Mouse (Mus musculus): ENCODE measurements around the gene Camk2g. TPM values are rescaled to one million over a fixed set of nuclear protein-coding genes. Genes with fewer than 3 reads are reported as not detected.

Gene Camk2g
- total and polyA plus RNA-seq, 3 experiments = 14.1 to 27.1 TPM; not detected in 1

DNA sequence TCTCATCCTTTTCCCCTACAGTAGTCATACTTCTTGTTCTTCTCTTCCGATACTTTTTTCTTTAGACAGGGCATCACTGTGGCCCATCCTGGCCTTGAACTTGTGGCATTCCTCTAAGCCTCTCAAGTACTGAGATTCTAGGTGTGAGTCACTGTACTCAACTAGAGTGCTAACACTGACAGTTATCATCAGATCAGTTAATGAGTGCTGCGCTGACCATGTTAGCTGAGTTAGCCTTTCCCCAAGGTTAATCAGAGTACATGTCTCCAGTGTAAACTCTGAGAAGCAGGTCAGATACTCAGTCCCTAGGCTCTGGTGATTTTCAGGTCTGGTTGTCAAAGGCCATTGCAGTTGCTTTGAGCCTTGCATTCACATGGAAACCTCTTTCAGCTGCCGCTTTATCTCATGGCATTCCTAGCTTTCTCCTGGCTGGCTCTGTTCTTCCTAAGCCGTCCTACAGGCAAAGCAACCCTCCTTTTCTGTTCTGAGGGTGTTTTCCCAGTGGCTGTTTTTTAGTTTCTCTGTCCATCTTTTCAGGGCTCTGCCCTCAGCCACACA is 44.3 kb downstream of the Camk2g start:
- no peak overlapping the region for H3K9ac ChIP-seq (ENCODE audit: control insufficient read depth, low read depth, low read length, poor library complexity, severe bottlenecking)
- H3K4me3 ChIP-seq (ENCODE audit: control insufficient read depth in 1 of 2, insufficient read depth in 1 of 2, low read depth in 2 of 2, low read length in 2 of 2) = no peak overlapping the region
- no peak for TF ChIP-seq ZC3H11A (IDR thresholded peaks at IDR 0.05; ENCODE audit: low read depth, low read length)
- no peak for TF ChIP-seq E2F4 (IDR thresholded peaks at IDR 0.05; ENCODE audit: borderline replicate concordance, low read depth, low read length)
- TF ChIP-seq JUND (IDR thresholded peaks at IDR 0.05; ENCODE audit: low read depth, low read length) = no peak
- no peak for TF ChIP-seq RCOR1 (IDR thresholded peaks at IDR 0.05; ENCODE audit: low read depth, low read length)
- TF ChIP-seq TAL1 (IDR thresholded peaks at IDR 0.05; ENCODE audit: low read length) = no peak
- no peak for TF ChIP-seq GATA1 (IDR thresholded peaks at IDR 0.05; ENCODE audit: low read depth, low read length)
- no peak for TF ChIP-seq SMC3 (IDR thresholded peaks at IDR 0.05; ENCODE audit: low read depth, low read length)
- TF ChIP-seq ZNF384 (IDR thresholded peaks at IDR 0.05; ENCODE audit: low read depth, low read length) = no peak
- TF ChIP-seq NRF1 (IDR thresholded peaks at IDR 0.05; ENCODE audit: insufficient read depth, low read depth, low read length, poor library complexity, severe bottlenecking) = no peak
- no peak for TF ChIP-seq MAX (IDR thresholded peaks at IDR 0.05; ENCODE audit: low read length)
- no peak for TF ChIP-seq CHD1 (IDR thresholded peaks at IDR 0.05; ENCODE audit: low read depth, low read length)
- no peaks in the 10 kb centered on the region for H3K79me2 ChIP-seq (ENCODE audit: control insufficient read depth, insufficient read depth, low read length, poor library complexity)
- no peak for DNase-seq (ENCODE audit: low read depth, low spot score)
- H3K36me3 ChIP-seq (ENCODE audit: control insufficient read depth in 1 of 2, insufficient read depth in 2 of 2, low read length in 2 of 2) = peaks cover 0 to 7% of the 10 kb centered on the region in 2 experiments; a peak in 2 of 4 replicates
- no peaks in the 10 kb centered on the region for H3K9me3 ChIP-seq (replicated peaks; ENCODE audit: insufficient read depth, low read length)
- peaks cover 0 to 3% of the 10 kb centered on the region in 2 experiments; a peak in 2 of 4 replicates for H3K4me1 ChIP-seq (ENCODE audit: control insufficient read depth in 1 of 2, insufficient read depth in 2 of 2, low read length in 2 of 2)
- no peak overlapping the region for H3K27ac ChIP-seq (ENCODE audit: control insufficient read depth, low read depth, low read length)
- no peaks in the 10 kb centered on the region for H3K27me3 ChIP-seq (ENCODE audit: control insufficient read depth in 1 of 2, insufficient read depth in 2 of 2, low read length in 2 of 2)

DNA sequence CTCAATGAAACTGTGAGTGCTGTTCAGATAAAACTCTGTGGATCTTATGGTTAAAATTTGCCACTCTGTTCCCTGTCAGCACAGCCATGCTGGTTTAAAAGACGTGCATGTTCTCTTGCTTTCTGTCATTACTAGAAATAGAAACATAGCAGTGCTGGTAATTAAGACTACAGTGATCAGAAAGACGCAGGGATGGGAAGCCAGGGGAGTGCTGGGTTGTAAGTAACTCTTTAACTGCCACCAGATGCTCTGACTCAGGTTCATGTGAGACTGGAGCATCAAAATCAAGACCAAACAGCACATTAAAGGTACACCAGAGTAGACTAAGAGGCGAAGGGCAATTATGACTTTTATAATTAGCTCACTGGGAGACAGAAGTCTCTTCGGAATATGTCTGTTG is 45.5 kb downstream of the Camk2g start:
- TF ChIP-seq ZKSCAN1 (IDR thresholded peaks at IDR 0.05; ENCODE audit: low read depth, low read length) (no peak), TAL1 (IDR thresholded peaks at IDR 0.05; ENCODE audit: low read length) (no peak), MAX (IDR thresholded peaks at IDR 0.05; ENCODE audit: low read length) (no peak), UBTF (IDR thresholded peaks at IDR 0.05; ENCODE audit: borderline replicate concordance, insufficient read depth, low read depth, low read length) (no peak), MYC (IDR thresholded peaks at IDR 0.05; ENCODE audit: low read depth, low read length) (no peak), CHD1 (IDR thresholded peaks at IDR 0.05; ENCODE audit: low read depth, low read length) (no peak), MAZ (IDR thresholded peaks at IDR 0.05; ENCODE audit: low read depth, low read length) (no peak), GATA1 (IDR thresholded peaks at IDR 0.05; ENCODE audit: low read depth, low read length) (no peak), JUND (IDR thresholded peaks at IDR 0.05; ENCODE audit: low read depth, low read length) (no peak), EP300 (IDR thresholded peaks at IDR 0.05; ENCODE audit: low read depth in 1 of 2, low read length in 2 of 2) (no peak), USF1 (IDR thresholded peaks at IDR 0.05; ENCODE audit: low read depth, low read length) (no peak), TCF12 (IDR thresholded peaks at IDR 0.05; ENCODE audit: low read depth, low read length) (no peak), MYB (IDR thresholded peaks at IDR 0.05; ENCODE audit: low read depth, low read length) (no peak), RAD21 (IDR thresholded peaks at IDR 0.05; ENCODE audit: low read depth, low read length) (no peak), ZC3H11A (IDR thresholded peaks at IDR 0.05; ENCODE audit: low read depth, low read length) (no peak), ETS1 (IDR thresholded peaks at IDR 0.05; ENCODE audit: low read depth, low read length) (no peak), NRF1 (IDR thresholded peaks at IDR 0.05; ENCODE audit: insufficient read depth, low read depth, low read length, poor library complexity, severe bottlenecking) (no peak)
- Histone ChIP-seq H3K4me1 (ENCODE audit: control insufficient read depth in 1 of 2, insufficient read depth in 2 of 2, low read length in 2 of 2) (no peaks in the 10 kb centered on the region), H3K9me3 (replicated peaks; ENCODE audit: insufficient read depth, low read length) (no peaks in the 10 kb centered on the region), H3K27me3 (ENCODE audit: control insufficient read depth in 1 of 2, insufficient read depth in 2 of 2, low read length in 2 of 2) (no peaks in the 10 kb centered on the region), H3K4me3 (ENCODE audit: control insufficient read depth in 1 of 2, insufficient read depth in 1 of 2, low read depth in 2 of 2, low read length in 2 of 2) (no peak overlapping the region), H3K27ac (ENCODE audit: control insufficient read depth, low read depth, low read length) (no peak overlapping the region), H3K9ac (ENCODE audit: control insufficient read depth, low read depth, low read length, poor library complexity, severe bottlenecking) (no peak overlapping the region), H3K79me2 (ENCODE audit: control insufficient read depth, insufficient read depth, low read length, poor library complexity) (no peaks in the 10 kb centered on the region), H3K36me3 (ENCODE audit: control insufficient read depth in 1 of 2, insufficient read depth in 2 of 2, low read length in 2 of 2) (peaks cover 0 to 4% of the 10 kb centered on the region in 2 experiments; a peak in 2 of 4 replicates)
- DNase-seq (ENCODE audit: low read depth, low spot score) = no peak
